Comparison of ENCODE assay signal across 9 mouse cellular contexts in genomic region chr4:118083217-118083951, GRCm38 (mm10). TPM values are rescaled to one million over a fixed set of nuclear protein-coding genes. Genes with fewer than 3 reads are reported as not detected.
DNase-seq lines count a peak whose midpoint lies in the region; ATAC-seq and TF ChIP-seq lines count a peak whose summit lies in the region.
"Had no signal": no experiment of that assay in that cellular context is flagged by ENCODE, and none has a peak within 500 bp of the region (broad histone marks: within the 10 kb centered on the region; RNA-seq: fewer than 3 reads in every experiment).

No protein-coding gene starts in this region.

- peaks cover 47% of the 10 kb centered on the region for H3K4me1 ChIP-seq in heart, embryonic 13.5 days
- no peaks in the 10 kb centered on the region for H3K4me1 ChIP-seq in kidney, postnatal 0 days (replicated peaks; ENCODE audit: insufficient read depth, low read length)
- H3K4me1 ChIP-seq in liver, adult 2 months (ENCODE audit: control insufficient read depth, insufficient read depth, low read length) = 0 out of 2 replicates have a peak, but pooled peaks cover 2% of the 10 kb centered on the region

- peak; percentile 84 for DNase-seq in CD4-positive, CD25-positive, alpha-beta regulatory T cell, adult 2 months (ENCODE audit: low read depth, low spot score)
- DNase-seq in brain, embryonic 18.5 days (ENCODE audit: low read depth, low spot score) = peak; percentile 67
- peak; percentile 77 for DNase-seq in fibroblast of lung, adult 2 months (ENCODE audit: low read depth)
- DNase-seq in kidney, postnatal 0 days (ENCODE audit: low spot score) = peak; percentile 95
- DNase-seq in liver, adult 2 months (ENCODE audit: extremely low read depth, low read depth, low spot score) = peak; percentile 83
- peak; percentile 93 to 98 for DNase-seq in spleen, postnatal 4 days (ENCODE audit: low spot score in 2 of 2)

- no peak overlapping the region for H3ac ChIP-seq in myocyte (ENCODE audit: control insufficient read depth, insufficient read length)

- no peak for TF ChIP-seq POLR2A in liver, adult 2 months (IDR thresholded peaks at IDR 0.05; ENCODE audit: extremely low read depth, insufficient read depth, low read length)
- no peak for TF ChIP-seq POLR2A in myocyte (IDR thresholded peaks at IDR 0.05; ENCODE audit: insufficient read length, low read depth)

- no peaks in the 10 kb centered on the region for H3K9me3 ChIP-seq in heart, embryonic 13.5 days
- no peaks in the 10 kb centered on the region for H3K9me3 ChIP-seq in kidney, postnatal 0 days (replicated peaks; ENCODE audit: low read length)

- H3K36me3 ChIP-seq in heart, embryonic 13.5 days = no peaks in the 10 kb centered on the region
- H3K36me3 ChIP-seq in kidney, postnatal 0 days (ENCODE audit: insufficient read depth, low read length) = no peaks in the 10 kb centered on the region
- H3K36me3 ChIP-seq in liver, adult 2 months (ENCODE audit: control insufficient read depth, insufficient read depth, low read length) = no peaks in the 10 kb centered on the region
- H3K36me3 ChIP-seq in myocyte (ENCODE audit: control insufficient read depth, insufficient read depth) = no peaks in the 10 kb centered on the region

- H3K27ac ChIP-seq in heart, embryonic 13.5 days (replicated peaks) = no peak overlapping the region
- no peak overlapping the region for H3K27ac ChIP-seq in kidney, postnatal 0 days
- no peak overlapping the region for H3K27ac ChIP-seq in liver, adult 2 months (replicated peaks; ENCODE audit: insufficient read depth, low read depth, low read length)

- peak overlapping the region; percentile 48; the same call in 1 of the 2 replicates for H3K9ac ChIP-seq in heart, embryonic 13.5 days
- no peak overlapping the region for H3K9ac ChIP-seq in kidney, postnatal 0 days (ENCODE audit: low read depth, low read length)
- no peak overlapping the region for H3K9ac ChIP-seq in liver, adult 2 months (ENCODE audit: low read depth, low read length)

- 28% methylated on average over 14 of the region's 14 CpGs for WGBS in heart, embryonic 13.5 days
- WGBS in kidney, postnatal 0 days = 33% methylated on average over 14 of the region's 14 CpGs
- WGBS in liver, adult 2 months = 24% methylated on average over 14 of the region's 14 CpGs

- peak overlapping the region; percentile 26 for H3K4me2 ChIP-seq in heart, embryonic 13.5 days
- no peak overlapping the region for H3K4me2 ChIP-seq in kidney, postnatal 0 days (ENCODE audit: low read length)
- H3K4me2 ChIP-seq in myocyte (ENCODE audit: low read depth) = no peak overlapping the region

- peaks cover 18% of the 10 kb centered on the region; the same call in 1 of the 2 replicates for H3K79me2 ChIP-seq in liver, adult 2 months (ENCODE audit: control insufficient read depth, insufficient read depth, low read length)
- no peaks in the 10 kb centered on the region for H3K79me2 ChIP-seq in myocyte (ENCODE audit: control insufficient read depth, insufficient read depth)

- H3K27me3 ChIP-seq in heart, embryonic 13.5 days (replicated peaks) = no peaks in the 10 kb centered on the region
- H3K27me3 ChIP-seq in kidney, postnatal 0 days (ENCODE audit: insufficient read depth, low read length) = no peaks in the 10 kb centered on the region
- H3K27me3 ChIP-seq in liver, adult 2 months (ENCODE audit: control insufficient read depth, insufficient read depth, low read length) = no peaks in the 10 kb centered on the region
- H3K27me3 ChIP-seq in myocyte (ENCODE audit: control insufficient read depth, insufficient read depth, insufficient read length) = no peaks in the 10 kb centered on the region

- TF ChIP-seq CTCF in kidney, postnatal 0 days (IDR thresholded peaks at IDR 0.05; ENCODE audit: low read depth) = peak; percentile 98
- peak; percentile 99 for TF ChIP-seq CTCF in liver, adult 2 months (IDR thresholded peaks at IDR 0.05; ENCODE audit: low read depth, low read length)

- H3K4me3 ChIP-seq in heart, embryonic 13.5 days = no peak overlapping the region
- H3K4me3 ChIP-seq in kidney, postnatal 0 days (replicated peaks; ENCODE audit: low read depth, low read length) = no peak overlapping the region
- no peak overlapping the region for H3K4me3 ChIP-seq in liver, adult 2 months (ENCODE audit: insufficient read depth, low read depth, low read length)
- no peak overlapping the region for H3K4me3 ChIP-seq in myocyte
- H3K4me3 ChIP-seq: erythroblast, embryonic 14.5 days had no signal

- ATAC-seq in heart, embryonic 13.5 days (ENCODE audit: extremely low read depth, insufficient number of reproducible peaks, low FRiP score, low TSS enrichment) = peak; percentile 61
- peak; percentile 84 for ATAC-seq in kidney, postnatal 0 days (replicated peaks; ENCODE audit: low FRiP score, low read depth)

TF ChIP-seq in myocyte, 11 proteins besides CTCF, POLR2A, EP300 and RAD21:
- no peak for TF ChIP-seq E2F4 (IDR thresholded peaks at IDR 0.05; ENCODE audit: insufficient read depth)
- TF ChIP-seq POLR2AphosphoS2 (IDR thresholded peaks at IDR 0.05; ENCODE audit: insufficient read length, low read depth) = no peak
- no peak for TF ChIP-seq MAX (IDR thresholded peaks at IDR 0.05; ENCODE audit: low read depth)
- TF ChIP-seq USF1 (IDR thresholded peaks at IDR 0.05; ENCODE audit: low read depth) = no peak
- peak in 1 of 3 experiments; percentile 5 for TF ChIP-seq MYOD1 (IDR thresholded peaks at IDR 0.05; ENCODE audit: control insufficient read depth in 1 of 3, insufficient read length in 2 of 3, low read depth in 2 of 3)
- TF ChIP-seq SRF (IDR thresholded peaks at IDR 0.05; ENCODE audit: control insufficient read depth, insufficient read length, low read depth) = peak; percentile 96
- TF ChIP-seq CEBPB (IDR thresholded peaks at IDR 0.05; ENCODE audit: insufficient read depth, poor library complexity, severe bottlenecking) = no peak
- TF ChIP-seq MYOG (IDR thresholded peaks at IDR 0.05; ENCODE audit: control insufficient read depth in 1 of 3, insufficient read depth in 1 of 3, insufficient read length in 2 of 3, low read depth in 2 of 3) = peak in 1 of 3 experiments; percentile 56
- no peak for TF ChIP-seq TCF12 (IDR thresholded peaks at IDR 0.05; ENCODE audit: insufficient read depth, poor library complexity, severe bottlenecking)
- TF ChIP-seq REST (IDR thresholded peaks at IDR 0.05; ENCODE audit: insufficient read depth, insufficient read length) = no peak

RNA-seq across cellular contexts. Expression of gene St3gal3, which starts 51.3 kb away (rescaled TPM):
- 7.0 and 8.0 TPM in 2 replicates for polyA plus RNA-seq in heart, embryonic 13.5 days (2015; fragmentation: Nextera tagmentation; extraction: Ambion mirVana)
- 6.7 and 8.1 TPM in 2 replicates for polyA plus RNA-seq in kidney, postnatal 0 days (2015; fragmentation: Nextera tagmentation; extraction: Ambion mirVana)
- total RNA-seq in liver, adult 2 months (2014; rRNA removed) = 27.9 and 38.3 TPM in 2 replicates
- 44.9 and 47.5 TPM in 2 replicates for polyA plus RNA-seq in liver, adult 2 months (2012; rRNA removed)
- polyA plus RNA-seq in myocyte (2012; fragmentation: generic; extraction: Trizol) = 45.1 TPM
